Mouse (Mus musculus) CD4-positive, CD25-positive, alpha-beta regulatory T cell, adult 9 weeks (primary cell): ENCODE results near the gene Ergic1. TPM values are rescaled to one million over a fixed set of nuclear protein-coding genes. Genes with fewer than 3 reads are reported as not detected.

Experiments
- polyA plus RNA-seq: library from polyadenylated mRNA; unstranded; fragments of 100-300 nt; shearing (Covaris generic); gene quantifications from one replicate; pipeline ENCODE4 v1.2.1, GENCODE M21; 2017

The Ergic1 gene
- polyA plus RNA-seq: 69.5 TPM

GRCm38 (mm10) chr17:26561290-26561640, at the start of gene Ergic1:
Gene Ergic1 (plus strand): TSS chr17:26561489.

GRCm38 (mm10) chr17:26561651-26562181, 427 bp downstream of the Ergic1 start, which contains the start of gene Dusp1:
Gene Dusp1 (minus strand): TSS chr17:26562128.

GRCm38 (mm10) chr17:26662978-26663683, 101.8 kb downstream of the Ergic1 start, which contains the start of gene Atp6v0e:
Gene Atp6v0e (plus strand): TSS chr17:26663231.

Other genes with a start within 250 kb of the Ergic1 start
- gene Neurl1b, start 146.7 kb upstream of the Ergic1 start, polyA plus RNA-seq: 0.04 TPM
- gene Dusp1, start 639 bp downstream of the Ergic1 start, polyA plus RNA-seq: 18.5 TPM
- 389 TPM for gene Atp6v0e, start 101.7 kb downstream of the Ergic1 start, polyA plus RNA-seq
- gene Crebrf, start 154.2 kb downstream of the Ergic1 start, polyA plus RNA-seq: 105 TPM
- gene Bnip1, start 219.6 kb downstream of the Ergic1 start, polyA plus RNA-seq: 37.7 TPM